Mouse (Mus musculus): Measurements from ENCODE around the gene Rangap1.

DNA sequence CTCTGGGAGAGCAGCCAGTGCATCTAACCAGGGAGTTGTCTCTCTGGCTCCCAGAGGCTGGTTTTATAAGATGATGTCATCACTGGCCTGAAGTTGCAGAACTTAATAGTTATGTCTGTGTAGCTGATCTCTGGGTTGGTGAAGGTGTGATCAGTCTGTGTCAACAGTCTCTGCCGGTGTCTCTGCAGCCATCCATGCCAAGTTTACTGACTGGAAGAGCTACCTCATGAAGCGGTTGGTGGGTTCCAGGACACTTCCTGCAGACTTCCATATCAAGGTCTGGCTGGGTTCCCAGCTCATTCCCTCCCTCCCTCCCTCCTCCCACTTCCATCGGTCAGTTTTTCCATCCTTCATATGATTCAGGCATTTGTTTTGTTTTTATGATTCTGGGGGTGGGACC is 68.7 kb downstream of the Rangap1 start:
- TF ChIP-seq TAL1 (IDR thresholded peaks at IDR 0.05; ENCODE audit: low read length) (no peak), GATA1 (IDR thresholded peaks at IDR 0.05; ENCODE audit: low read length) (no peak)
